Mouse (Mus musculus): ENCODE results near the gene Eif4a1. TPM values are rescaled to one million over a fixed set of nuclear protein-coding genes. Genes with fewer than 3 reads are reported as not detected.
A peak's percentile ranks its signal among the peaks of the same experiment; 100 is the strongest.

Eif4a1 gene
- 323 and 335 TPM in 2 replicates for polyA plus RNA-seq (2012; rRNA removed)

DNA sequence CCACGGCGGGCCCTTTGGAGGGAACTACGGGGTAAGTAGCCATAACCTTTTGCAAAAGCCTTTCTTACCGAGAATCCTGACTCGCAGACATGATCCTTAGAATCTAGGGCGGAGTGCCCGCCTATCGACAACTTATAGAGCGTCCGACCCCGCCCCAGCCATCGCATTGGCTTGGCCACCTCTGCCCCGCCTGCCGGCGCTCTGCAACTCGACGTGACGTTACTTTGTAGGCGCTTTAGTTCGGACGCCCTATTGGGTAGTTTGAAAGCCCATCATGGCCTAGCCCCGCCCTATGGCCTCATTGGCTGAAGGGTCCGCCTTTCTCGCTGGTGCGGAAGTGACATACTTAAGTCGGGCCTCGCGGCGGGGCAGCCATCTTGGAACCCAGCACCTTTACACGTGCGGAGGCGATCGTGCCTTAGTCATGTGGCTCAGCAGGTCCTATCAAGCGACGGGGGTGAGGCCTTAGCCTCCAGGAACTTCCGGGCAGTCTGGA, at the start of gene Eif4a1:
TSS of gene Eif4a1 (minus strand) at position 213 of the 496 bp plus-strand sequence.
- TF ChIP-seq POLR2A (IDR thresholded peaks at IDR 0.05; ENCODE audit: extremely low read depth, insufficient read depth, low read length), result peak; percentile 98
- TF ChIP-seq CTCF (IDR thresholded peaks at IDR 0.05; ENCODE audit: extremely low read depth, insufficient read depth, low read length), result no peak
- H3K4me3 ChIP-seq (ENCODE audit: insufficient read depth, low read length), result peak within 1 kb of the TSS; percentile 91
- H3K27ac ChIP-seq (ENCODE audit: insufficient read depth, low read length), result peak within 1 kb of the TSS; percentile 95
- H3K4me1 ChIP-seq (ENCODE audit: control insufficient read depth, insufficient read depth, low read length), result no peaks in the 10 kb centered on the region; the same call in 1 of the 2 replicates

DNA sequence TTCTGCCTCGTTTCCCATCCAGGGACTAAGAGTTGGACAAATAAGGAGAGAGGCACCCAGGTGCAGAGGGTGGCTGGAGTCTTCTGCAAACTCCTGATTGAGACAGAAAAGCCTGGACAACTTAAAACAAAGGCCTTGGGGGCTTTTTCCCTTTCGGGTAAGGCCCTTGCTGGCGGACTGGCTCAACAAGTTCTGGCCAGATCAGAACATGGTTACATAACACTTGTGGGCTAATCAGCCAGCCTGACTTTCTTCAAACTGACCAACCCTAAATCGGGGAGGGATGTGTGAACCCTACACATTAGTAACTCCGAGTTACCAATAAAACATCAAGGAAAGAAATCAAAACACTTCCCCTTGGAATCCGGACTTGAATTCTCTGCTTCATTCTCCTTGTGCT, 48.6 kb upstream of the Eif4a1 start:
- Histone ChIP-seq H3K4me3 (ENCODE audit: insufficient read depth, low read length) (no peak overlapping the region), H3K27ac (ENCODE audit: insufficient read depth, low read length) (no peak overlapping the region), H3K4me1 (ENCODE audit: control insufficient read depth, insufficient read depth, low read length) (peaks cover 2% of the 10 kb centered on the region; the same call in 1 of the 2 replicates)
- TF ChIP-seq CTCF (IDR thresholded peaks at IDR 0.05; ENCODE audit: extremely low read depth, insufficient read depth, low read length), result no peak
- no peak for TF ChIP-seq POLR2A (IDR thresholded peaks at IDR 0.05; ENCODE audit: extremely low read depth, insufficient read depth, low read length)

DNA sequence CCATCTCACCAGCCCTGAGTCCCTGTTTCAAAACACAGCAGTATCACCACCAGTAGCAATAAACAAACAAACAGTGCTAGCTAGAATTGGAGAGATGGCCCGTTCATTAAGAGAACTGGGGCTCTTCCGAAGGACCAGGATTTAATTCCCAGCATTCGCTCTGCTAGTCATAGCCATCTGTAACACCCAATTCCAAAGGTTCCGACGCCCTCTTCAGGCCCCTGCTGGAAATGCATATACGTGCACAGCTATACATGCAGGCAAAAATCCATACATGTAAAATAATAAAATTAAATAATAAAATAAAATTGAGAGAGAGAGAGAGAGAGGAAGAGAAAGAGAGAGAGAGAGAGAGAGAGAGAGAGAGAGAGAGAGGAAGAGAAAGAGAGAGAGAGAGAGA, 47.2 kb upstream of the Eif4a1 start:
- Histone ChIP-seq H3K4me3 (ENCODE audit: insufficient read depth, low read length) (no peak overlapping the region), H3K27ac (ENCODE audit: insufficient read depth, low read length) (no peak overlapping the region), H3K4me1 (ENCODE audit: control insufficient read depth, insufficient read depth, low read length) (peaks cover 2% of the 10 kb centered on the region; the same call in 1 of the 2 replicates)
- TF ChIP-seq CTCF (IDR thresholded peaks at IDR 0.05; ENCODE audit: extremely low read depth, insufficient read depth, low read length) (no peak), POLR2A (IDR thresholded peaks at IDR 0.05; ENCODE audit: extremely low read depth, insufficient read depth, low read length) (no peak)

DNA sequence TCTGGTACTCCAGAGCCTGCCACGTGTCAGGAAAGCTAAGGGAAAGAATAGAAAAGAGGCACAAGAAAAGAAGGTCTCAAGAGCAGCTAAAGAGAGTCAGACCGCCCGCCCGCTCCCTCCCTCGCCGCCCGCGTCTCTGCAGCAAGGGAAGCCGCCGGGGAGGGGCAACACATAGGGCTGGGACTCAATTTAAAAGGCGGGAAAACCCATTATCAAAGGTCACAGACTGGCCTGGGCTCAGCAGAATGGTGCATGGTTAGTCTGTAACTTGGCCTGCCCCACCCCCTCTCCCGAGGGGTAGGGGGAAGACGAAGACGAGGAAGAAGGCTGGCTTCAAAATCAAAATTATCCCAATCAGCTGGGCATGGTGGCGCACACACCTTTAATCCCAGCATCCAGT, 46.4 kb upstream of the Eif4a1 start:
- Histone ChIP-seq H3K4me3 (ENCODE audit: insufficient read depth, low read length) (no peak overlapping the region), H3K4me1 (ENCODE audit: control insufficient read depth, insufficient read depth, low read length) (peaks cover 2% of the 10 kb centered on the region; the same call in 1 of the 2 replicates), H3K27ac (ENCODE audit: insufficient read depth, low read length) (no peak overlapping the region)
- no peak for TF ChIP-seq POLR2A (IDR thresholded peaks at IDR 0.05; ENCODE audit: extremely low read depth, insufficient read depth, low read length)
- TF ChIP-seq CTCF (IDR thresholded peaks at IDR 0.05; ENCODE audit: extremely low read depth, insufficient read depth, low read length), result no peak

DNA sequence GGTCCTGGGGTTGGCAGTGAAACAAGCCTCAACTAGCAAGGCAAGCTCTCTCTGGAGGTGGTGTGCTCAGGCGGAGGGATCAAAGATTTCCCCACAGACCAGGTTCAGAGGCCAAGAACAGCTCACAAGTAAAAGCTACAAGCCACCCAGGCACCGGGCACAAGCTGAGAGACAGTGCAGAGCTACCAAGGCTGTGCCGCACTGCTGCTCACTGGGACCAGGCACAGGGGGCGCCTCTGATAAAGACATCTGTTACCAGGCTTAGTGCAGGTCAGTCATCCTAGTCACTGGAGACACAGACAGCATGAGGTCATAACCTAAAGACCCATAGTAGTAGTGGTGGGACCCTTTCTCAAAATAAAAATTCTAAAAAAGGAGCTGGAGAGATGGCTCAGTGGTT, 44.7 kb upstream of the Eif4a1 start:
- H3K4me1 ChIP-seq (ENCODE audit: control insufficient read depth, insufficient read depth, low read length), result peaks cover 2% of the 10 kb centered on the region; the same call in 1 of the 2 replicates
- no peak overlapping the region for H3K27ac ChIP-seq (ENCODE audit: insufficient read depth, low read length)
- TF ChIP-seq CTCF (IDR thresholded peaks at IDR 0.05; ENCODE audit: extremely low read depth, insufficient read depth, low read length), result no peak
- TF ChIP-seq POLR2A (IDR thresholded peaks at IDR 0.05; ENCODE audit: extremely low read depth, insufficient read depth, low read length), result no peak
- H3K4me3 ChIP-seq (ENCODE audit: insufficient read depth, low read length), result no peak overlapping the region

DNA sequence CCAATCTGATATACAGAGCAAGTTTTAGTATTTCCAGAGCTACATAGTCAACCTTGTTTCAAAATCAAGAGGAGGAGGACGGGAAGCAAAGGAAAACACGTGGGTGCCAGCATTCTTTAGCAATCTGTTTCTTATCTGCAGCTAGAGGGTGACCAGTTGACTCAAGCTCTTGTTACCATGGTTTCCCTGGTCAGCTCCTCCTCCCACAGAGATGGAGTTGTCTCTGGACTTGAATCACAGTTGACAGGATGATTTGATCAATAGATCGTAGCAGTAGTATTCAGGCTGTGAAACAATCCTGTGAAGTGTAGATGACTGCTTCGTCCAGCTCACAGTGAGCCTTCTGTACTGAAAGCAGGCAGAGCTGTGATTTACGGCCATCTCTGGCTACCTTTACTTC, 43.7 kb upstream of the Eif4a1 start:
- Histone ChIP-seq H3K27ac (ENCODE audit: insufficient read depth, low read length) (no peak overlapping the region), H3K4me3 (ENCODE audit: insufficient read depth, low read length) (no peak overlapping the region), H3K4me1 (ENCODE audit: control insufficient read depth, insufficient read depth, low read length) (peaks cover 2% of the 10 kb centered on the region; the same call in 1 of the 2 replicates)
- TF ChIP-seq CTCF (IDR thresholded peaks at IDR 0.05; ENCODE audit: extremely low read depth, insufficient read depth, low read length), result no peak

DNA sequence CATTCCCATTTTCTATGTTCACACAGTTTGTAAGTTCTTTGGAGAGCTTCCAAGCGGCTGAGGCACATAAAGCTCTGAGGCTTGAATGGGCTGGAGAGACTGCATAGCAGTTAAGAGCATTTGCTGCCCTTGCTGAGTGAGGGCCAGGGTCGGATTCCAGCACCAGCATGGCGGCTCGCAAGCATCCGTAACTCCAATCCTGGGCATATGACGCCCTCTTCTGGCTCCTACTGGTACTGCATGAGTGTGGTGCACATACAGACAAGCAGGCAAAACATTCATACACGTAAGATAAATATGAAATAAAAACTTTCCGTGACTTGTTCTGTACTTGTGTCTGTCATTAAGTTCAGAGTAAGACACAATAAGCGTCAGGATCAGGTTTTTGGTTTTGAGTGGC, 43.3 kb upstream of the Eif4a1 start:
- peaks cover 2% of the 10 kb centered on the region; the same call in 1 of the 2 replicates for H3K4me1 ChIP-seq (ENCODE audit: control insufficient read depth, insufficient read depth, low read length)
- TF ChIP-seq POLR2A (IDR thresholded peaks at IDR 0.05; ENCODE audit: extremely low read depth, insufficient read depth, low read length) (no peak), CTCF (IDR thresholded peaks at IDR 0.05; ENCODE audit: extremely low read depth, insufficient read depth, low read length) (peak; percentile 37)
- no peak overlapping the region for H3K4me3 ChIP-seq (ENCODE audit: insufficient read depth, low read length)
- no peak overlapping the region for H3K27ac ChIP-seq (ENCODE audit: insufficient read depth, low read length)

DNA sequence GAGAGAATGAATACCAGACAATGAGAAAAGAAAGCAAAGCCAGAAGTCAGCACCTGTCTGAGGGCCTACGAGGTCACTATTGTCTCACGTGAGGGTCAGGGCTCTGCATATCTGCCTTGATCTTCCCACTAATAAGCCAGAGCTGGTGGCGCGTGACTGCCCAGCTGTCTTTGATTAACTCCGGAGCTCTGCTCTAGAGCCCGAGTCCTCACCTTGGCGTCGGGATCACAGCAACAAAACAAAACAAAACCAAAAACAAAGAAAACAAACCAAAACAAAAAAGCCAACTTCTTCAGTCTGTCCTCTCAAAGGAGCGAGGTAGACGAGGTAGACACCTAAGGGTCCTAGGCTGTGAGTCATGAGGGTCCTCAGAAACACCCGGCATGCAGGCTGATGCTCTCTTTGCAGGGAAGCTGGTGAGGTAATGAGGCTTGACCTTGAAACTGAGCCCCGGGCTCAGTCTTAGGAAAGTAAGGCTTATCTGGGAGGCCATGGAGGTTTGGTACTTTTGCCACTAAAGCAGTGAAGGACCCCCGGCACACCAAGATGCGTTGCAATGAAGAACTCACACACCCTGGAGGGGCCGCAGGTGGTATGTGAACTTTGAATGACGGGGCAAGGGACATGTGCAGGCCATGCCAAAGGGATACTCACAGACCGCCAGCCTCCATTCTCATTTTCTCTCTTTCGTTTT, 42.6 kb upstream of the Eif4a1 start:
- H3K4me1 ChIP-seq (ENCODE audit: control insufficient read depth, insufficient read depth, low read length), result peaks cover 2% of the 10 kb centered on the region; the same call in 1 of the 2 replicates
- no peak overlapping the region for H3K4me3 ChIP-seq (ENCODE audit: insufficient read depth, low read length)
- H3K27ac ChIP-seq (ENCODE audit: insufficient read depth, low read length), result no peak overlapping the region
- TF ChIP-seq POLR2A (IDR thresholded peaks at IDR 0.05; ENCODE audit: extremely low read depth, insufficient read depth, low read length) (no peak), CTCF (IDR thresholded peaks at IDR 0.05; ENCODE audit: extremely low read depth, insufficient read depth, low read length) (no peak)

DNA sequence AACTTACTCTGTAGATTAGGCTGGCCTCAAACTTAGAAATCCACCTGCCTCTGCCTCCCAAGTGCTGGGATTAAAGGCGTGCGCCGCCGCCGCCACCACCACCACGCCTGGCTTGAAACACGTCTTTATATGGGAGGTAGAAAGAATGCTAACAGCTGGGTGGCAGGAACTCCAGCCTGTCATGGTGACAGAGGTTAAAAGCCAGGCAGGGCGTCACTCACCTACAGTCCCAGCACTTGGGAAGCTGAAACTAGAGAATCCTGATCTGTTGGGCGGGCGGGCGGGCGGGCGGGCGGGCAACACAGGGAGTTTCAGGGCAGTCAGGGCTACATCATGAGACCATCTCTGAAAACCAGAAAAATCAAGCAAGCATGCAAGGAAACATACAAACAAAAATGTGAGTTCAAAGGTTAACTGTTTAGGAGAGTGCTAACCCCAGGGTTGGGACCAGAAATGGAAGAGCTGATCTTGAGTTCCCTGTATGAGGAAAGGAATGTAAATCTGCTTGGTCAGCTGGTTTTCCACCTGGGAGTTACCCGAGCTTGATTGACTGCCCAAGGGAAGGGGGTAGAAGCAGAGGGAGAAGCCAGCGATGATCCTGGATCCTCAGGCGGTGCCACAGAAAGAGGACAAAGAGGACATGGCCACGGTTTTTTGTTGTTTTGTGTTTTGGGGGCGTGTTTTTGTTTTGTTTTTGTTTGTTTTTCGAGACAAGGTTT, 40.9 kb upstream of the Eif4a1 start:
- Histone ChIP-seq H3K4me3 (ENCODE audit: insufficient read depth, low read length) (no peak overlapping the region), H3K4me1 (ENCODE audit: control insufficient read depth, insufficient read depth, low read length) (peaks cover 2% of the 10 kb centered on the region; the same call in 1 of the 2 replicates), H3K27ac (ENCODE audit: insufficient read depth, low read length) (no peak overlapping the region)
- TF ChIP-seq CTCF (IDR thresholded peaks at IDR 0.05; ENCODE audit: extremely low read depth, insufficient read depth, low read length) (no peak), POLR2A (IDR thresholded peaks at IDR 0.05; ENCODE audit: extremely low read depth, insufficient read depth, low read length) (no peak)

Measured in cortical plate, adult 2 months (tissue).